Mouse (Mus musculus): ENCODE results near the gene Elovl4. TPM values are rescaled to one million over a fixed set of nuclear protein-coding genes. Genes with fewer than 3 reads are reported as not detected.

Elovl4 gene
- total RNA-seq, 2 experiments from 2014 or later = 1.8 to 2.2 TPM

Other genes starting within 250 kb of the Elovl4 start
- gene Ttk, start 28.4 kb upstream of the Elovl4 start, total RNA-seq (2021) = 1 to 10 TPM; 8.1 to 8.8 TPM
- 100 to 1,000 TPM; 208 to 221 TPM for gene Bckdhb, start 118.9 kb upstream of the Elovl4 start, total RNA-seq (2021)